Mouse (Mus musculus) R1 (cell line): Measurements from ENCODE around the gene Cep41.

Experiments used
- DNase-seq: peaks from one replicate; pipeline ENCODE4 v3.0.0-alpha.2; 2018; ENCODE audit warnings: low read depth, low spot score

The Cep41 gene

DNA sequence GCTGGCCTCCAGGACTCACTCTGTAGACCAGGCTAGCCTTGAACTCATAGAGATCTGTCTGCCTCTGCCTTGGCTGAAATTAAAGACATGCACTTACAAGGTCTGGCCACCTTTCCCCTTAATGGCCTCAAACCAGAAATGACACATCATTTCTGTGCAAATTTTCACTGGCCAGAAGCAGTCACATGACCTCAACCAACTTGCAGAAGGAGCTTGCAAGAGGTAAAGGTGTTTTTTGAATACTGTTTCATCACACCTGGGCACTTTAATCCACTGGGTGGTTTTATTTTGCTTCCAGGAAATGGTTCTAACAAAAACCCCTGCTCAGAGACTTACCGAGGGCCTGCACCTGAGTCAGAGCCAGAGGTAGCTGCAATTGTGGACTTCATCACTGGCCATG is 63.6 kb downstream of the Cep41 start:
- DNase-seq = no peak

DNA sequence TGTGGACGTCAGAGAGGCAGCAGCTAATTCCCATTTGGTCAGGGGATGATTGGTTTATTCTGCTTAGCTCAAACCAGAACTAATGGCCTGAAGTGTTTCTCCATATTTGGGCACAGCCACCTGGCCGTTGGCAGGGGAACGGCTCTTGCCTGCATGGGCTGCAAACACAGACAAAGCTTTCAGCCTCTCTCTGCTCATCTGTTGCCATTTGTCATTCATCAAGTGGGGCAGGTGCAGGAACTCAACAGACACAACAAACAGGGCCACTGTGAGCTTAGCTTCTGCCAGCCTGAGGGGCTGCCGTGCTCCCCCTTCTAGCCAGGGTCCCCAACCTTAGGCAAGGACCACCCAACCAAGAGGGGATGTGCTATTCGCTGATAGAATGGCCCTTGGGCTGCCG is 65.4 kb downstream of the Cep41 start:
- DNase-seq = no peak

DNA sequence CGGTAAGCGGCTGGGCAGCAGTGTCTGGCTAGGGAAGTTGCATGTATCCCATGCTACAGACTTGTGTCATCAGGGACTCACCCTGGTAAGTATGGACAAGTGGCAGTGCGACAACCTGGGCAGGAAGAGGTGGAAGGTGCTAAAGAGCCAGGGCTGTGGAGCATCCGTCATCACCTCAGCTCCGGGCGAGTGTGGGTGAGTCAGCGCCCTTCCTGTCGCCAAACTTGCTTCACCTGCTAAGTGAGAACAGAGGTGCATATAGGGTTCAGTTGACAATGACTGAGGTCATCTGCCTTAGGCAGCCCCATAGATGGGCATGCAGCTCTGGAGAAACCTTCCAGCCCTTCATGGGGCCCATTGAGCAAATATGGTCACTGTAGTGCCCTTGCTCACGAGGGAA is 68.8 kb downstream of the Cep41 start:
- no peak for DNase-seq

DNA sequence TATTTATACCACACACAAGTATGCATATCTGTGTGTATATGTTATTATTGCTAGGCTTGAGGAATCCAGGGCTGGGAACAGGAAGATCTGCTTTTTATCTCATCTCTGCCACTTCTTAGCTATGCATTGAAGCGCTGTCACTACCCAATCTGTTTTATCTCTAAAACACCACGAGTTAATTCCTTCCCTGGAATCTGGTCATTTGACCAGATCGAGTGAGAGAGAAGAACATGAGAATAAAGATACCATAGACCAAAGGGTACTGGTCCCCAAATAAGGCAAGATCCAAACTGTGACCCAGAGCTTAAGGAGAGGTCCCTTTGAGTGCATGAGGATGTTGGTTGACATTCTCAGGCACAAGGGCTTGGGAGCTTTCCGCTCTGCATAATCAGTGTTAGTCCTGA is 71.6 kb downstream of the Cep41 start:
- DNase-seq = no peak

DNA sequence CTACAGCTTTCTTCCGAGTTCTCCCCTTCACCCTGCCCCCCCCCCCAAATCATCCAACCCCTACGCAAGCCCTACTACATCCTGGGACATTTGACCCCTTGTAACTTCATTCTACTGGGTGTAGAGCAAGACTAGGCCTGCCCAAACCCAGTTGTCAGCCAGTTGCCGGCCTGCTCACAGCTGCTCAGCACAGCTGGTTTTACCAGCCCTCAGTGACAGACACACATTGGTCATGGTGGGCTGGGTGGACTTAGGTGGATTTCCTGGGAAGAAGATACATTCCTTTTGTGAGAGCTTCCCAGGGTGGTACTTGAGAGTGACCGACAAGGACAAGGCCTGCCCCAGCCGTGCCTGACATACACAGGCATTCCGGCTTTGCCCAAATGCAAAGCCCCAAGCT is 72.6 kb downstream of the Cep41 start:
- no peak for DNase-seq

DNA sequence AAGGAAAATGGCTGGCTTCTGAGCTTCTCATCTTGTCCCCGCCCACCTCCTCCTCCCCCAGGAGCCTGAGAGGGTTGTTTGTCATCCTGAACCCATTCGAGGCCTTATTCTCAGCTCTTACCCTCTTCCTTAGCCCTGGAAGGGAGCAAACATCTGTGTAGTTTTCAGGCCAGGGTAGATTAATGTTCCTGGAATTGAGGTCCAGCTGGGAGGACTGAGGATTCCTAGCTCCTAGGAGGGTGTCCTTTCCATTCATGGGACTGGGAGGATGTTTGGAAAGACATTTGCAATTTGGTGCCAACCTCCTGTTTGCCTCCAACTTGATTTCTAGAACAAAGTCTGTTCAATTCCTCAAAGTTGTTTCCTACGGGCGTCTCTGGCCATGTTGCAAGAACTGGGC is 73.0 kb downstream of the Cep41 start:
- no peak for DNase-seq

- no peak for DNase-seq
These were observed 73.9 kb downstream of the Cep41 start for GRCm38 (mm10) chr6:30619606-30620005.

- DNase-seq = no peak
These were observed 74.8 kb downstream of the Cep41 start for GRCm38 (mm10) chr6:30618735-30619134.

DNA sequence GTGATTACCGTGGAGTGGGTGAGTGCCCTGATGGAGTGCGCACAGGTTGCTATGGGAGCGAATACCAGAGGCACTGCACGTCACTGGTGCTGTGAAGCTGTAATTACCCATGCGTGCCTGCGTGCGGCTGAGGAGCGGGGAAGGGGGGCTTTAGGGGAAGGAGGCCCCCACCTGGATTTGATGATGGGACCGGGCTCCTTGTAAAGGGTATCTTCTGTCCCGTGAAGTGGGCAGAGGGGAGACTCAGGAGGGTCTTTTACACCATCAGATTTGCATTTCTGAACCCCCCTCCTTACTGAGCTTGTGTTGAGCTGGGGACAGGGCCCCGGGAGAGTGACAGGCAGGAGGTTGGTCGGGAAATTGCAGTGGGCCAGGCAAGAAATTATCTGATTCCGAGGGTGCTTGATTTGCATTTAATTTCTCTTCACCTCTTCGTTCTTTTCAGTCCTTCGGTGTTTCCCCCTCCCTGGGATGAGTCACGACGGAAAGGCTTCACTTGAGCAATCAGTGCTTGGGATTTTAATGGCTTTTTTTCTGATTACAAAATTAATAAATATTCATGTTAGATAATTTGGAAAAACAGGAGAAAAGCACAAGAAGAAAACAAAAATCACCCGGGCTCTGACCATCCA is 75.5 kb downstream of the Cep41 start:
- DNase-seq = peak; percentile 51

GRCm38 (mm10) chr6:30617020-30617958 is 76.3 kb downstream of the Cep41 start:
- DNase-seq = peak; percentile 33

GRCm38 (mm10) chr6:30616491-30616941 is 77.0 kb downstream of the Cep41 start:
- DNase-seq = no peak

DNA sequence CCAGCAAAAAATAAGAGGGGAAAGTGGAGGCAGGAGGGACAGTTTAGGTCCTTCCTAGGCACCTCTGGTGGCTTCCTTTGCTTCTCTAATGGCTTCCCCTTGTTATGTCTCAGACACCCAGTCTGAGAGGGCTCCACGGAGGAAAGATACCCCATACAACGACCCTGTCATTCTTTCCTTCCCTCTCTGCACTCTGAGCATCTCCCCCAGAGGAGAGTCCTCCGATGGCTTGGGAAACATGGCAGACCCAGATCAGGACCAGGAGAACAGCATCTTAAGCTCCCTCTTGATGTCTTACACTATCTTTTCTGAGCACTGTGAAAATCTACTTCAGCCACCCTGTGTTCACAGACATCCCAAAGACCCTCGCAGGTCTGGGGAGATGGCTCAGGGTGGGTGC is 77.8 kb downstream of the Cep41 start:
- no peak for DNase-seq

DNA sequence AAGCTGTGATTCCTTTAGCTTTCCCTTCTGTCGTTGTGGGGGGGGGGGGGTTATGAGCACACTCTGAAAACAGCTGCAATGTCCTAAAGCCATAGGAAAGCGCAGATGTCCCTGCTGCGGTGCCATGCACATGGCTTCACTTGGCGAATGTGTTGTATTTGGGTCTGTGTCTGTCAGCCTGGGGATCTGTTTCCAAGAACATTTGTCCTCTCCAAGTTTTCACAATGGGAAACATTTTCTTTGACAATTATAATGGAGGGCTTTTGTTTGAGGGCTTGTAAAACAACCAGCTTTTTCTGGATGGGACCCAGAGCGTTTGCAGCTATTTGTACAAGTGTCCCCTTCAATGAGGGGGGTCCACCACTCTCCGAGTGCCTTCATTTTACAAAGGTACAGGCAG is 79.3 kb downstream of the Cep41 start:
- no peak for DNase-seq

GRCm38 (mm10) chr6:30611212-30611611 is 82.3 kb downstream of the Cep41 start:
- no peak for DNase-seq

DNA sequence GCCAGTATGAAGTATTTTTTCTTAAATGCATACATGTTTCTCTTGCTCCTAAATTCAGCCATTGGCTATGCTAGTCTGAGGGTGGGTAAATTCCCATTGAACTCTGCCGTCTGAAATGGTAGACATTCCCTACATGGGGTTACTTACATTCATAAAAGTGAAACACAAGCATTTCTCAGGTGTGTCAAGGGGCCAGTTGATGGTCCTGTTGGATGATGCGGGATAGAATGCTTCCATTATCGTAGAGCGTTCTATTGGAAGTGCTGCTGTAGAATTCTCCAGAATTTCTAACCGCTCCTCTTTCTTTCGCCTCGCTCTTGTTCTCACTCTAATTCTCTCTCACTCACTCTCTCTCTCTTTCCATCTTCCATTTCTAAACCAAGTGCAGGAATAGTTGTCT is 82.8 kb downstream of the Cep41 start, which contains the start of gene Cpa5:
Gene Cpa5, plus strand, starts transcription at position 301 of the 400 bp plus-strand sequence.
- no peak for DNase-seq

GRCm38 (mm10) chr6:30605672-30606071 is 87.9 kb downstream of the Cep41 start:
- DNase-seq = no peak

DNA sequence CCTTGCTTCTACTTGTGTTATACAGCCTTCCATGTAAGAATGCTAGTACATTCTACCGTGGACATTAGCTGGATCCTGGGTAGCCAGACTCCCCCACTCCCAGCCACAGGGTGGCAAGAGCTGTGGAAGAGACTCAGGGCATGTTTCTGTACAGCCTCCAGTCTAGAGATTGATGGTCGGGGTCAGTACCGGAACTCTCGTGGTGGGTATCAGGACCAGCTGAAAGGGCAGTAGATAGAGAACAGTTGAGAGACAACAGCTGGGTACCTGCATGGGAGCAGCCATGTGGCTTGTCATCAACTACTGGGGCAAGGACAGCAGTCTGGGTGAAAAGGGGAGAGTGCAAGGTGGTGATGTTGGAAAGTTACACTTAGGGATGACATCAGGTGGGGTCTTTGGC is 88.4 kb downstream of the Cep41 start:
- DNase-seq = no peak

DNA sequence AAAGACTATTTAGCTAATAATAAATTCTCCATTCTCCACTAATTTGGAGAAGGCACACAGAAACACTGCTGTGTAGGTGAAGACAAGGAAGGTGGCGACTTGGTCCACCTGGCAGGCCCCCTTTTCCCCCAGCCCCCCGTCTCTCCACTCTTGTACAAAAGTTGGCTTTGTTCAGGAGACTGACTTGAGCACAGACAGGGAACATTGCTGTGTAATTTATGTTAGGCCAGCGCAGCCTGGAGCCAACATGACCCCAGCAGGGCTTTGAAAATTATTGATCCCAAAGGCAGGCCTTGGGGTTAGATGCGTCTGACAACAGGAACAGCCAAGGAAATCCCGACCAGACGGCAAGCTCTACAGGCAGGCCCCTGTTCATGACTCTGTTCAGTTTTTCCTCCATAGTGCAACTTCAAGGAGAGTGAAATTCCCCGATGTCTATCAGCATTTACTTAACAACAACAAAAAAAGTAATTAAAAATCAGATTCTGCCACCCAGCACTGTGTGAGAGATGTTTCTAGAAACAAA is 89.1 kb downstream of the Cep41 start:
- no peak for DNase-seq
